Mouse (Mus musculus): ENCODE data around the gene Lrrc8d.
"Not testable (repeated sequence)": the region's sequence is repeated elsewhere in the genome, so short reads cannot be mapped to it uniquely, and the experiment has no call there.

The Lrrc8d gene

GRCm38 (mm10) chr5:105685780-105686305 is 13.9 kb upstream of the Lrrc8d start:
- DNase-seq = not testable (repeated sequence)

DNA sequence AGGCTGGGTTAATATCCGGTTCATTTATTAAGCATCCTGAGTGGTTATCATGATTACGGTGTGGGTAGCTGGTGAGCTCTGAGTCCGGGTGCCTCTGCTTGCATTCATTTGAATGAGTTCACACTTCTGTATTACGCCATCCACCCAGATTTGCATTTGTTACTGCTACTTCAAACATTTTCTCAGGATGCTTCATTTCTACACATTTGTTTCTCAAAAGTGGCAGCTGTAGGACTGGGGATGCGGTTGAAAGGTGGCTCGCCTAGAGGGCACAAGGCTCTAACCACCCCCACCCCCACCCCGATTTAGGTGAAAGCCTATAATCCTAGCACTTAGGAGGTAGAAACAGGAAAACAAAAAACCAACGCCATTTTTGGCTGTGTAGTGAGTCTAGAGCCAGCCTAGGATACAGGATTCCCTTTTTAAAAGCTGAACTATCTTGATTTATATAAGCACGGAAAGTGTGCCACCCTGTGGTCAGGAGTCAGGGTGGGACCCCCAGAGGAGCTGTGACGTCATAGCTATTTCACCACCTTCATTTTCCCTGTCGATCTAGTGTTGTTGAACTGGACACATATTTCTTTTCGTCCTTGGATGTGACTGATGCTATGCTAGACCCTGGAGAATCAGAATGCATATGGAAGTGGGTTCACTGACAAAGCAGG is 13.3 kb upstream of the Lrrc8d start:
- no peak for DNase-seq

- DNase-seq = no peak
These were observed 9.0 kb upstream of the Lrrc8d start for GRCm38 (mm10) chr5:105690502-105691454.

DNA sequence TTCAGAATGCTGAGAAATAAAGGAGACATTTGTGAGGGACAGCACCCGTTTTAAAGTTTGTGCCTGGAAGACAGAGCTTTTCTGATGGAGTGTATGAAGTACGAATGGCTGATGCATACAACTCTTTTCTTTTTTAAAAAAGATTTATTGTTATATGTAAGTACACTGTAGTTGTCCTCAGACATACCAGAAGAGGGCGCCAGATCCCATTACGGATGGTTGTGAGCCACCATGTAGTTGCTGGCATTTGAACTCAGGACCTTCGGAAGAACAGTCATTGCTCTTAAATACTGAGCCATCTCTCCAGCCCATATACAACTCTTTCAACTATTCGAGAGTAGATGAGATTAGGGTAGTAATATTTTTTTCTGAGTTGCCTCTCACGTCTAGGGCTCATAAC is 8.1 kb upstream of the Lrrc8d start:
- DNase-seq = no peak

GRCm38 (mm10) chr5:105694339-105694930 is 5.3 kb upstream of the Lrrc8d start:
- no peak for DNase-seq

DNA sequence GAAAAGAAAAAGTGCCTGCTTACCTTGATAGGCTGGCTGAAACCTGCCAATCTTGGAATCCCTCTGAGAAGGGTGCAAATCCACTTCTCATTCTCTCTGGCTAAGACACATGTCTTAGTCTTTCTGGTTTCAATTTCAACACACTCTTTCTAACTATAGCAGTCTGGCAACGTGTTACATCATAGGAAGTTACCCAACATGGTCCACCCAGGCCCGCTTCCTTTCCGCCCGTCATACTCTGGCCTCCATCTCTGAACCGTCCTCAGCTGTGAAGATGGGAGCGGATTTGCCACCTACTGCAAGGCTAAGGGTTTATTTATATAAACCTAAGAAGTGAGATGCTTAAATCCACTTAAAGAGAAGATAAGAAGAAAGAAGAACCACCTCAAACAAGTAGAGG is 3.7 kb upstream of the Lrrc8d start:
- DNase-seq = no peak

DNA sequence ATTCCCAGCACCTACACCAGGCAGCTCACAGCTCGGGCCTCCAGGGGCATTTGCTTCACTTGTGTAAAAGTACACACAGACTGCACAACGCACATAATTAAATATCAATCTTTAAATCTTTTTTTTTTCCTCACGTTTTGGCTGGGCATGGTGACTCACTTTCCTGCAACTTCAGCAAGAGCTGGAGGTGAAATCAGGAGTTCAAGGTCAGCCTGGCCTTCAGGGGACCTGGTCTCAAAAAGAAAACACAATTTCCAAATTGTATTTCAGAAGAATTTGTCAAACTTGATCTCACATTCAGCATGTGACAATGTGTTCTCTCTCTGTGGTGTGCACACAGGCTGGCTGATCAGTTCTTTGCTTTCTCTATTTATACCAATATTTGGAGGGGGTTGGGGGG is 1.9 kb upstream of the Lrrc8d start:
- DNase-seq = no peak

- no peak for DNase-seq
These were observed 1.1 kb upstream of the Lrrc8d start for GRCm38 (mm10) chr5:105698694-105699093.

DNA sequence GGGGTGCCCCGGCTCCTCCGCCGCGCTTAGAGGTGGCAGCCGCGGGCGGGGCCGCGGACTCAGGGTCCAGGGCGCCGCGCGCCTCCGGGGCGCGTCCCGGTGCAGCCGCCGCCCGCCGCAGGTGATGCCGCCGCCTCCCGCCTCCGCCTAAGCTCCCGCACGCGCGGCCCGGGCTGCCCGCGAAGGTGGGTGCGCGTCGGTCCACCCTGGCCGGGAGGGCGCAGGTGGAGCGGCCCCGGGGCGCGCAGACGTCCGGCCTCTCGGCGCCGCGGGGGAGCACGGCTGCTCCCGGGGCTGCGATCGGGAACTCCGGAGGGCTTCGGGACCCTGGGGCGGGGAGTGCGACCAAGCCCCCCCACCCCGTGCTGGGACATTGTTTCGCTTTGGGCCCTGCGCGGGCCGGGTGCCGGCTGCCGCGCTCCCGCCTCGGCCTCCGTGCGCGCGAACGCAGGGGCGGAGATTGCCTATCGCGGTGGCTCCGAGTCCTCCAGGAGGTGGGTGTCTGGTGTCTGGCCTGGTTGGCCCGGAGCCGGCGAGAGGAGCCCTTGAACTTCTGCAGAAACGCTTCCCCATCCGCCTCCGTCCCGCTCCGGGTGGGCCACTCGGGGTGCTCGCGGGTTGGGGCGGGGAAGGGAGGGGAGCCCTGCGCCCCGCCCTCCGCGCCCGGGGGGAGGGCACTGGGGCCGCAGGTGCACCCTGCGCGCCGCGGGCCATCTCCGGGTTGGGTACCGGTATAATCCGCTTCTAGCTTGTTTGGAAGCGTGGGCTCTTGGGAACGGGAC is 492 bp downstream of the Lrrc8d start:
- peak; percentile 68 for DNase-seq

- no peak for DNase-seq
These were observed 1.6 kb downstream of the Lrrc8d start for GRCm38 (mm10) chr5:105701326-105701725.

DNA sequence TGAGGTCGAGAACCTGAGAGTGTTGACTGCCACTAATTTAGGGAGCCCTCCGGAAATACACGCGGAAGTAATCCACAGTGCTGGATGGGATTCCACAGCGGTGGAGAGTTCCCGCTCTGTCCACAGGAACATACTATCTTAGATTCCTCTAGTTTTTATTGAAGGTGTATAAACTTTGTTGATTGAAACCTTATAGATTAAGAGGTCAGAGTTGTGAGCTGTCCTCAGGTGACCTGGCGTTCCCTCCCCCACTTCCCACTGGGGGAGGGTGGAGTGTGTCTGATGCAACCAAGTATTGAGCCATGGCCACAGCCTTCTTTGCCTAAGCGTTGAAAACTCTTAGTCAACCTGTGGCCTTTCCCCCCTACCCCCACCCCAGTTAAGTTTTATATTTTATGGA is 2.1 kb downstream of the Lrrc8d start:
- no peak for DNase-seq

- no peak for DNase-seq
These were observed 3.0 kb downstream of the Lrrc8d start for GRCm38 (mm10) chr5:105702580-105703285.

GRCm38 (mm10) chr5:105703286-105703655 is 3.5 kb downstream of the Lrrc8d start:
- no peak for DNase-seq

- no peak for DNase-seq
These were observed 4.8 kb downstream of the Lrrc8d start for GRCm38 (mm10) chr5:105704573-105704972.

DNA sequence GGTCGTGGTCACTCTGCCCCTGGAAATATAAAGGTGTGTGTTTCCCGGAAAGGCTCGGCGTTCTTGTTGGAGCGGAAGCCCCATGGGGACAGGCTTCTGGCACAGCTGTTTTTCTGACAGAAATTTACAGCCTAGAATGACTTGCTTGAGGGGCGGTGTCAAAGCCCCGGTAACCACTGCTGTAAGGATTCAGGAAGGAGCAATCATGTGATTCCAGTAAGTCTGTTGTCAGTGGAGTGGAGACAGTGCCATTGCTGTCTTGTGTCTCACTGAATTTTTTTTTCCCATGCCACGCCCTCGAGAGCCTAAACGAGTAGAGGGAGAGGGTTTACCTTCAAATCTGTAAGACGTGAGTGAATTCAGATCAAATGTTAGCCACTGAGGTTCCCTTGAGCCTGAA is 6.9 kb downstream of the Lrrc8d start:
- no peak for DNase-seq

DNA sequence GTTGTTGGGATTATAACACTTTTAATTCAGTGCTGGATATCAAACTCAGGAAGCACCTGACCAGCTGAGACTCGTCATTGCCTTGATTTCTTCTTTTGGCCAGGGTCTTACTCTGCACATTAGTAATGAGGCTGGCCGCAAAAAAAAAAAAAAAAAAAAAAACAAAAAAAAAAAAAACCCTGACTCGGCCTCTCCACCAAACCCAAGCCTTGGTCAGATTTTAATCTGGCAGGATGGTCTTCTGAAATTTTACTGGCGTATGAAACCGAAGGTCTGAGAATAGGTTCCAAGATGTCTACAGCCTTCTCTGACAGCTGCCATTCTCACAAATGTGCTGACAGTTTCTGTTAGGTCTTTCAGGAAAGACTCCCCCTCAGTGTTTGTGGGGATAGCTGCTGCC is 8.5 kb downstream of the Lrrc8d start:
- no peak for DNase-seq

GRCm38 (mm10) chr5:105710473-105710872 is 10.7 kb downstream of the Lrrc8d start:
- DNase-seq = no peak

DNA sequence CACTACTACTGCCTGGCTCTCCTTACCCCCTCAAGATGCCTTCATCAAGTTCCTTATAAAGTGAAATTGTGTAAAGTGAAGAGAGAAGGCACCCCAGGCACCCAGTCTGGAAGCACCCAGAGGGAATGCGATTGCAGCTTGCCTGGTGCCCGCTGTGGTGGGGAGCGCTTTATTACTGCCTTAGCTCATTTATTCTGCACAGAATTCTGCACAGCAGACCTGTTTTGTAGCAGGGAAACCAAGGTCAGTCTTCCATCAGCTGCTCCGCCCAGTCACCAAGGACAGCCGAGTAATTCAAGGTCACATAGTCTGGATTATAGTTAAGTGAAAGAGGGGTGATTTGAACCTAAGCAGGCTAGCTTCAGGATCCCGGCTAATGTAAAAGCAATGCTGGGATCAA is 14.7 kb downstream of the Lrrc8d start:
- DNase-seq = no peak

DNA sequence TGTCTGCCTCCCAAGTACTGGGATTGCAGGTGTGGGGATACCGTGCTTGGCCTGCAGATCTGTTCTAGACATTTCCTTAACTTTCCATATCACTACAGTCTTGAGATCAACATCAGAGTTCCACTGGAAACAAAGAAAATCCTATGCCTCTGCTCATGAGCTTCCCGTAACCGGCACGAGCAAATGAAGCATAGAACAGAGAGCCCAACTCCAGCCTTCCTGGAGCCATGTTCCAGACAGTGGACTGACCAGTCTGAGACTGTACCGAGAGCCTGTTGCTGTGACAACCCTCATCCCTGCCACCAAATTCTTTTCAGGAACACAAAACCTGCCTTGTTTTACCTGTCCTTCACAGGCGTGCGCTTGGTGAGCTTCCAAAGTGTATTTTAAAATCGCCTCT is 15.3 kb downstream of the Lrrc8d start:
- DNase-seq = no peak

- peak; percentile 46 for DNase-seq
These were observed 15.9 kb downstream of the Lrrc8d start for GRCm38 (mm10) chr5:105715531-105716124.

GRCm38 (mm10) chr5:105717294-105717693 is 17.5 kb downstream of the Lrrc8d start:
- no peak for DNase-seq
